Mouse (Mus musculus): ENCODE results near the gene Mylpf.

- TF ChIP-seq CTCF (IDR thresholded peaks at IDR 0.05; ENCODE audit: low read depth) (no peak), EP300 (IDR thresholded peaks at IDR 0.05; ENCODE audit: low read depth) (no peak)
Observed at GRCm38 (mm10) chr7:127255008-127255407, 46.3 kb downstream of the Mylpf start.
